Mouse (Mus musculus) midbrain, embryonic 12.5 days (tissue): ENCODE results near the gene Cyb561d2. TPM values are rescaled to one million over a fixed set of nuclear protein-coding genes. Genes with fewer than 3 reads are reported as not detected.

Experiments used
- ATAC-seq: fragments of 200-750 bp; cut with Nextera tagmentation; 2 replicates; pipeline ENCODE4 v1.8.0; 2017; ENCODE audit warnings: low read depth, moderate TSS enrichment, moderate library complexity; ENCODE audit not compliant: low FRiP score
- H3K27ac ChIP-seq: fragments of 300-500 bp; sonication (generic); replicated peaks from 2 replicates; pipeline ENCODE4 v1.5.1; 2016; ENCODE audit warnings: mild to moderate bottlenecking
- H3K27me3 ChIP-seq: fragments of 300-500 bp; sonication (generic); 2 replicates; pipeline ENCODE4 v1.6.1; 2016; ENCODE audit warnings: mild to moderate bottlenecking
- H3K36me3 ChIP-seq: fragments of 300-500 bp; sonication (generic); 2 replicates; pipeline ENCODE4 v1.6.1; 2016
- H3K4me1 ChIP-seq: fragments of 300-500 bp; sonication (generic); 2 replicates; pipeline ENCODE4 v1.6.1; 2016
- H3K4me2 ChIP-seq: fragments of 300-500 bp; sonication (generic); replicated peaks from 2 replicates; pipeline ENCODE4 v1.6.1; 2016; ENCODE audit warnings: mild to moderate bottlenecking, moderate library complexity
- H3K4me3 ChIP-seq: fragments of 300-500 bp; sonication (generic); 2 replicates; pipeline ENCODE4 v1.5.1; 2016; ENCODE audit warnings: mild to moderate bottlenecking
- H3K9ac ChIP-seq: fragments of 300-500 bp; sonication (generic); replicated peaks from 2 replicates; pipeline ENCODE4 v1.6.1; 2016; ENCODE audit warnings: mild to moderate bottlenecking, moderate library complexity
- H3K9me3 ChIP-seq: fragments of 300-500 bp; sonication (generic); 2 replicates; pipeline ENCODE4 v1.6.1; 2016; ENCODE audit warnings: mild to moderate bottlenecking
- WGBS: fragments of 180-500 bp; shearing (Covaris S2); methylation state at CpG from one replicate; pipeline ENCODE4 v1.1.7; 2016; 5-methylcytosine and 5-hydroxymethylcytosine counted together
- polyA plus RNA-seq: library from polyadenylated mRNA; unstranded; fragments of >200 nt; fragmentation: Nextera tagmentation; extraction: Ambion mirVana; gene quantifications from 2 replicates; pipeline ENCODE4 v1.2.1, GENCODE M21; 2016

Cyb561d2 gene
- polyA plus RNA-seq, 1 experiment from 2014 or later: 19.4 TPM

DNA sequence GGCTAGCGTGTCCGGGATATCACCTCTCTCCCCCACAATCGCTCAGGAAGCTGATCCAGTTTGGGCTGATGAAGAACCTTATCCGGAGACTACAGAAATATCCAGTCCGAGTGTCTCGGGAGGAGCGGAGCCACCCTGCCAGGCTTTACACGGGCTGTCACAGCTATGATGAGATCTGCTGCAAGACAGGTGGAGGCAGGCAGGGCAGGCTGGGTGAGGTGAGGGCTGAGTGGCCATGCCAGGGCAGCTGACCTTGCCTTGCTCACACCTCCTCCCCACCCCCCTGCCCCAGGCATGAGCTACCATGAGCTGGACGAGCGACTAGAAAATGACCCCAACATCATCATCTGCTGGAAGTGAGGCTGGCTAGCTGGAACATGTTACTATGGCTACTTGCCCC is 3.2 kb upstream of the Cyb561d2 start:
- 88% methylated on average over 10 of the region's 10 CpGs for WGBS
- Histone ChIP-seq H3K4me1 (peaks cover 40% of the 10 kb centered on the region), H3K36me3 (peaks cover 23% of the 10 kb centered on the region)

DNA sequence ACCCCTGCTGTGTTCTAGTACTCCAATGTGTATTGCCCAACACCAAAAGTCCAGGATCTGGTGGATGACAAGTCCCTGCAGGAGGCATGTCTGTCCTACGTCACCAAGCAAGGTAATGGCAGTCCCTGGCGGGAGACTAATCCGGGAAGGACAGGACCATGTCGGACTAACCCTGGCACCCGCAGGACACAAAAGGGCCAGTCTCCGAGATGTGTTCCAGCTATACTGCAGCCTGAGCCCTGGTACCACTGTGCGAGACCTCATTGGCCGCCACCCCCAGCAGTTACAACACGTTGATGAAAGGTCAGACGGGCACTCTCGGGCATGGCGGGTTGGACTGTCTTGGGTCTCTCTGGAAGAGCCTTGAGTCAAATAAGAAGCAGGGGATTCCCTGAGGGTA is 2.7 kb upstream of the Cyb561d2 start:
- Histone ChIP-seq H3K4me1 (peaks cover 40% of the 10 kb centered on the region), H3K36me3 (peaks cover 28% of the 10 kb centered on the region)
- WGBS: 95% methylated on average over 12 of the region's 12 CpGs

More for the DNA sequence above, 3.2 kb upstream of the Cyb561d2 start:
- Histone ChIP-seq H3K4me2 (no peak overlapping the region), H3K9ac (no peak overlapping the region), H3K4me3 (no peak overlapping the region), H3K27me3 (peaks cover 29% of the 10 kb centered on the region), H3K9me3 (no peaks in the 10 kb centered on the region), H3K27ac (no peak overlapping the region)
- ATAC-seq: no peak

GRCm38 (mm10) chr9:107544196-107544700 is 2.3 kb upstream of the Cyb561d2 start:
- H3K27ac ChIP-seq: no peak overlapping the region
- peaks cover 20% of the 10 kb centered on the region for H3K27me3 ChIP-seq
- WGBS: 95% methylated on average over 17 of the region's 17 CpGs
- no peaks in the 10 kb centered on the region for H3K9me3 ChIP-seq
- H3K36me3 ChIP-seq: peaks cover 33% of the 10 kb centered on the region
- no peak for ATAC-seq
- H3K4me1 ChIP-seq: peaks cover 40% of the 10 kb centered on the region
- no peak overlapping the region for H3K4me2 ChIP-seq
- H3K4me3 ChIP-seq: no peak overlapping the region
- H3K9ac ChIP-seq: no peak overlapping the region

More for the DNA sequence above, 2.7 kb upstream of the Cyb561d2 start:
- no peak for ATAC-seq
- Histone ChIP-seq H3K4me2 (no peak overlapping the region), H3K9ac (no peak overlapping the region), H3K27ac (no peak overlapping the region), H3K27me3 (peaks cover 25% of the 10 kb centered on the region), H3K4me3 (no peak overlapping the region), H3K9me3 (no peaks in the 10 kb centered on the region)

DNA sequence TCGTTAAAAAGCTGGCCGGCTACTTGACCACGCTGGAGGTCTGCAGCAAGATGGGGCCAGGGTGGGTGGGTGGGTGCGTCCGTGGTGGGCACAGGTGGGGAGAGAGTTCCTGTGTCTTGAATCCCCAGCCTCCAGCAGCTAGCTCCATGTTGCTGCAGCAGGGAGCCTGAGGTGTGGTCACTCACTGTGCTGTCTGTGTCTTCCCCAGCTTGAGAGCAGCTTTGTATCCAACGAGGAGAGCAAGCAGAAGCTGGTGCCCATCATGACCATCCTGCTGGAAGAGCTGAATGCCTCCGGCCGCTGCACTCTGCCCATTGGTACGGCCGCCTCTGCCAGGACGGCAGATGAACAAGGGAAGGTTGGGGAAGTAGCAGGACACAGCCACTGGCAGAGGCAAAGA is 1.3 kb upstream of the Cyb561d2 start:
- peaks cover 42% of the 10 kb centered on the region for H3K36me3 ChIP-seq
- ATAC-seq: no peak
- H3K9me3 ChIP-seq: no peaks in the 10 kb centered on the region
- peaks cover 40% of the 10 kb centered on the region for H3K4me1 ChIP-seq
- no peak overlapping the region for H3K27ac ChIP-seq
- WGBS: 91% methylated on average over 11 of the region's 11 CpGs
- H3K9ac ChIP-seq: no peak overlapping the region; the same call in 1 of the 2 replicates
- H3K27me3 ChIP-seq: peaks cover 10% of the 10 kb centered on the region
- H3K4me3 ChIP-seq: no peak overlapping the region
- no peak overlapping the region for H3K4me2 ChIP-seq

GRCm38 (mm10) chr9:107542721-107543120 is 728 bp upstream of the Cyb561d2 start:
- Histone ChIP-seq H3K27ac (no peak overlapping the region), H3K27me3 (peaks cover 5% of the 10 kb centered on the region), H3K9ac (peak overlapping the region; percentile 73; the same call in 1 of the 2 replicates), H3K4me1 (peaks cover 39% of the 10 kb centered on the region), H3K36me3 (peaks cover 48% of the 10 kb centered on the region), H3K4me2 (peak overlapping the region; percentile 91), H3K9me3 (no peaks in the 10 kb centered on the region), H3K4me3 (peak overlapping the region; percentile 66)
- 40% methylated on average over 8 of the region's 8 CpGs for WGBS
- no peak for ATAC-seq

DNA sequence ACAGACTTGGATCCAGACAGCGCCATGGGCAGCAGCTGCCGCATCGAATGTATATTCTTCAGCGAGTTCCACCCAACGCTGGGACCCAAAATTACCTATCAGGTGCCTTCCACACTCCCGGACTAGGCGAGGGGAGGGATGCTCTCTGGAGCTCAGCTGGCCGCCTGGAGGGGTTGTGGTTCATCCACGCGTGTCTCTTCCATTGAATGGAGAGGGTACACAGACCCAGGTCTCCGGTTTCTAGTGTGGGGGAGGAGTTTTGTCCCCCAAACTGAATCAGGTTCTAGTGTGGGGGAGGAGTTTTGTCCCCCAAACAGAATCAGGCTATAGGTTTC is 326 bp upstream of the Cyb561d2 start:
- peak overlapping the region; percentile 66 for H3K4me3 ChIP-seq
- peaks cover under 1% of the 10 kb centered on the region; the same call in 1 of the 2 replicates for H3K27me3 ChIP-seq
- H3K9me3 ChIP-seq: no peaks in the 10 kb centered on the region
- peaks cover 36% of the 10 kb centered on the region for H3K4me1 ChIP-seq
- H3K27ac ChIP-seq: peak overlapping the region; percentile 49; the same call in 1 of the 2 replicates
- WGBS: 3% methylated on average over 11 of the region's 11 CpGs
- peaks cover 50% of the 10 kb centered on the region for H3K36me3 ChIP-seq
- H3K4me2 ChIP-seq: peak overlapping the region; percentile 91
- peak overlapping the region; percentile 73 for H3K9ac ChIP-seq
- ATAC-seq: peak; percentile 24; the same call in 1 of the 2 replicates

DNA sequence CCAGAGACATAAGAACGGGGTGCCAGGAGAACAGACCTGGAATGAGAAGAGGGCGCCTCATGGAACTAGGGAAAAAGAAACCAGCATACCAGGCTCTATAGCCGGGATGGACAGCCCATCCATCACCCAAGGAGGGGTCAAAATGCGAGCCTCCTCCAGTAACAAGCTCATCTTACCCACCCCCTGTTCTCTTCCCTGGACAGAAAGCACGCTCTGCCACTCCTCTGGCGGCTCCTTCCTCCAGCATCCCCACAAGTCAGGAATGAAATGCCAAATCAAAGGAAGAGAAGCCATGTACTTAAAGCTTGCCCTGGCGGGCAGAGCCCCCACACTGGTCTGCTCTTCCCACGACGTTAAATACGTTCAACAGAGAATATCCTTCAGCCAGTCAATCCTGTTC is 988 bp downstream of the Cyb561d2 start:
- peaks cover 50% of the 10 kb centered on the region for H3K36me3 ChIP-seq
- no peaks in the 10 kb centered on the region for H3K27me3 ChIP-seq
- H3K9me3 ChIP-seq: no peaks in the 10 kb centered on the region
- H3K4me3 ChIP-seq: peak overlapping the region; percentile 66
- no peak for ATAC-seq
- H3K4me1 ChIP-seq: peaks cover 38% of the 10 kb centered on the region
- WGBS: 42% methylated on average over 10 of the region's 10 CpGs
- peak overlapping the region; percentile 48; the same call in 1 of the 2 replicates for H3K9ac ChIP-seq
- peak overlapping the region; percentile 91 for H3K4me2 ChIP-seq
- peak overlapping the region; percentile 49; the same call in 1 of the 2 replicates for H3K27ac ChIP-seq

DNA sequence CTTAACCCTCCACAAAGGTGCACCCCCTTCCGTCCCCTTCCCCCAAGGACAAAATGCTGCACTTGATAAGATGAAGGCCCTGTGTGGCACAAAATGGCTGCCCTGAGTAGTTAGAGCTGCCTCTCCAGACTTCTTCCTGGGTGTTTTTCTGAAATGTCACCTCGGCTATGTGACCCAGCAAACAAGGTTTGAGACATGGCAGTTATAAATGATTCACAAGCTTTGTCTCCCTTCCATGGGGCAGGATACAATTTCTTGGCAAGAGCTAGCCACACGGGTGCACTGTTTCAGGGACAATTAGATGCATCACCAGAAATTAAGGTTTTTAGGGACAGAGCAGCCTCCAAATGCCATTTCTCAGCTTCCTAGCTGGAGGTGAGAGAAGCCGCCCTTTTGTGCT is 1.6 kb downstream of the Cyb561d2 start:
- H3K9ac ChIP-seq: no peak overlapping the region
- no peak for ATAC-seq
- peaks cover 50% of the 10 kb centered on the region for H3K36me3 ChIP-seq
- H3K27ac ChIP-seq: no peak overlapping the region
- no peaks in the 10 kb centered on the region for H3K27me3 ChIP-seq
- no peak overlapping the region for H3K4me3 ChIP-seq
- no peak overlapping the region for H3K4me2 ChIP-seq
- H3K4me1 ChIP-seq: peaks cover 42% of the 10 kb centered on the region
- H3K9me3 ChIP-seq: no peaks in the 10 kb centered on the region
- WGBS: 75% methylated on average over 4 of the region's 4 CpGs

DNA sequence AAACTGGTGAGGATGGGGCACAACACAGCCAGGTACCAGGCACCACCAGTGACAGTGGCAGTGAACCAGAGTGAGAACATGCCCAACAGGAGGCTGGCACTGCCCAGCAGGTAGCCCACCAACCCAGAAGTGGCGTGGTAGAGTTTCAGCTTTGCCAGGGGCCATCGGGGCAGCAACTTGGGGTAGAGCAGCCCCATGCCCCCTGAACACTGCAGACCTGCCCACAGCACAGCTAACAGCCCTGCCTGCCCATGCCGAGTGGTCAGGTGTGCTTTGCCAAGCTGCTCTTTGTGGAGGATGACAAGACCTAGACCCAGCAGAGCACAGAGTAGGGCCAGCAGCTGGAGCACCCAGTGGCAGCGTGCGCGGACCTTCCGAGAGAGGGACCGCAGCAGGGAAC is 2.1 kb downstream of the Cyb561d2 start:
- no peak overlapping the region for H3K9ac ChIP-seq
- H3K27ac ChIP-seq: no peak overlapping the region
- peaks cover 46% of the 10 kb centered on the region for H3K4me1 ChIP-seq
- H3K9me3 ChIP-seq: no peaks in the 10 kb centered on the region
- 95% methylated on average over 8 of the region's 8 CpGs for WGBS
- ATAC-seq: no peak
- H3K36me3 ChIP-seq: peaks cover 46% of the 10 kb centered on the region
- H3K27me3 ChIP-seq: no peaks in the 10 kb centered on the region
- H3K4me2 ChIP-seq: no peak overlapping the region
- H3K4me3 ChIP-seq: no peak overlapping the region

GRCm38 (mm10) chr9:107538711-107539110 is 3.3 kb downstream of the Cyb561d2 start:
- Histone ChIP-seq H3K9me3 (no peaks in the 10 kb centered on the region), H3K36me3 (peaks cover 33% of the 10 kb centered on the region), H3K27ac (no peak overlapping the region), H3K27me3 (no peaks in the 10 kb centered on the region), H3K4me3 (no peak overlapping the region), H3K4me2 (no peak overlapping the region), H3K4me1 (peaks cover 52% of the 10 kb centered on the region), H3K9ac (no peak overlapping the region)
- WGBS: 93% methylated on average over 3 of the region's 3 CpGs
- ATAC-seq: no peak

DNA sequence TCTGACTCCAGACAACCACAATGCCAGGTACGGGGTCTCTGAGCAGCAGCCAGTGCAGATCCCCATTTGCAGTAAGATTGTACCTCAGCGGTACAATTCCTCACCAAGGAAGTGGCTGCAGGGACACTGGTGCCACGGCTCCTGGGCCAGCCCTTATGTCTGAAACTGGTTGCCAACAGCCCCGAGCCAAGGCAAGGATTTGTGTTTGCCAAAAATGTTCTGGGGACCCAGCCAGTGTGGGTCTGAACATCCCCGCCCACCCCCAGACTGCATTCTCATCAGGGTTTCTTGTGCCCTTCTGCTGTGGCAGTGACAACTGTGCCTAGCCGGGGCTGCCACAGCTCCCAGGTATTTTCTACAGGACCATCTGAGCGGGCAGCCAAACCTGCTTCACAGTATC is 3.8 kb downstream of the Cyb561d2 start:
- Histone ChIP-seq H3K9me3 (no peaks in the 10 kb centered on the region), H3K27ac (no peak overlapping the region), H3K4me1 (peaks cover 51% of the 10 kb centered on the region), H3K36me3 (peaks cover 29% of the 10 kb centered on the region), H3K4me2 (no peak overlapping the region), H3K9ac (no peak overlapping the region), H3K27me3 (no peaks in the 10 kb centered on the region), H3K4me3 (no peak overlapping the region)
- ATAC-seq: no peak
- 92% methylated on average over 7 of the region's 7 CpGs for WGBS

DNA sequence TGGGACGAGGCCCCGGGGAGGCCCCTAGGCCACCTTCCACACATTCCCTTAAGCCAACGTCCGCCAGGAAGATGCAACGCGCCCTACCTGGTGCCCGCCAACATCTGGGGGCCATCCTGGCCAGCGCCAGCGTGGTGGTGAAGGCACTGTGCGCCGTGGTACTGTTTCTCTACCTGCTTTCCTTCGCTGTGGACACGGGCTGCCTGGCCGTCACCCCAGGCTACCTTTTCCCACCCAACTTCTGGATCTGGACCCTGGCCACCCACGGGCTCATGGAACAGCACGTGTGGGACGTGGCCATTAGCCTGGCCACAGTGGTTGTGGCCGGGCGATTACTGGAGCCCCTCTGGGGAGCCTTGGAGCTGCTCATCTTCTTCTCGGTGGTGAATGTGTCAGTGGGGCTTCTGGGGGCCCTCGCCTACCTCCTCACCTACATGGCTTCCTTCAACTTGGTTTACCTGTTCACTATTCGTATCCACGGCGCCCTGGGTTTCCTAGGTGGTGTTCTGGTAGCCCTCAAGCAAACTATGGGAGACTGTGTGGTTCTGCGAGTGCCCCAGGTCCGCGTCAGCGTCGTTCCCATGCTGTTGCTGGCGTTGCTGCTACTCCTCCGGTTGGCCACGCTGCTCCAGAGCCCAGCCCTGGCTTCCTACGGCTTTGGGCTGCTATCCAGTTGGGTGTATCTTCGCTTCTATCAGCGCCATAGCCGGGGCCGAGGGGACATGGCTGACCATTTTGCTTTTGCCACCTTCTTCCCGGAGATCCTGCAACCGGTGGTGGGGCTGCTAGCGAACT is 7.4 kb downstream of the Cyb561d2 start:
- Histone ChIP-seq H3K9me3 (no peaks in the 10 kb centered on the region), H3K4me3 (peak overlapping the region; percentile 92), H3K27ac (peak overlapping the region; percentile 60; the same call in 1 of the 2 replicates), H3K4me1 (peaks cover 30% of the 10 kb centered on the region), H3K27me3 (peaks cover 5% of the 10 kb centered on the region; the same call in 1 of the 2 replicates), H3K4me2 (peak overlapping the region; percentile 100), H3K9ac (peak overlapping the region; percentile 93), H3K36me3 (peaks cover 21% of the 10 kb centered on the region)
- peak; percentile 27; the same call in 1 of the 2 replicates for ATAC-seq
- WGBS: under 1% methylated on average over 40 of the region's 40 CpGs
